Mouse (Mus musculus) limb, embryonic 11.5 days (tissue): ENCODE measurements around the gene Dpm1. TPM values are rescaled to one million over a fixed set of nuclear protein-coding genes. Genes with fewer than 3 reads are reported as not detected.

Experiments
- ATAC-seq: fragments of 200-750 bp; cut with Nextera tagmentation; 2 replicates; pipeline ENCODE4 v1.8.0; 2017; ENCODE audit warnings: low read depth; ENCODE audit not compliant: insufficient number of reproducible peaks, low FRiP score, low TSS enrichment
- DNase-seq: peaks from one replicate; pipeline ENCODE4 v3.0.0-alpha.2; 2015; ENCODE audit warnings: low spot score
- H3K27ac ChIP-seq: fragments of 300-500 bp; sonication (generic); replicated peaks from 2 replicates; pipeline ENCODE4 v1.5.1; 2014; ENCODE audit warnings: low read depth, mild to moderate bottlenecking, low read length
- H3K27me3 ChIP-seq: fragments of 300-500 bp; sonication (generic); 2 replicates; pipeline ENCODE4 v1.6.1; 2014; ENCODE audit warnings: mild to moderate bottlenecking, low read length, mixed read lengths; ENCODE audit not compliant: control insufficient read depth, insufficient read depth
- H3K36me3 ChIP-seq: fragments of 300-500 bp; sonication (generic); 2 replicates; pipeline ENCODE4 v1.6.1; 2014; ENCODE audit warnings: mild to moderate bottlenecking, low read length, moderate library complexity, mixed read lengths; ENCODE audit not compliant: control insufficient read depth, insufficient read depth
- H3K4me1 ChIP-seq: fragments of 300-500 bp; sonication (generic); 2 replicates; pipeline ENCODE4 v1.6.1; 2014; ENCODE audit warnings: low read length, mixed read lengths; ENCODE audit not compliant: control insufficient read depth, insufficient read depth
- H3K4me2 ChIP-seq: fragments of 300-500 bp; sonication (generic); 2 replicates; pipeline ENCODE4 v1.6.1; 2014; ENCODE audit warnings: low read depth, mild to moderate bottlenecking, moderate library complexity; ENCODE audit not compliant: severe bottlenecking
- H3K4me3 ChIP-seq: fragments of 300-500 bp; sonication (generic); 2 replicates; pipeline ENCODE4 v1.5.1; 2014; ENCODE audit warnings: low read depth, low read length
- H3K9ac ChIP-seq: fragments of 300-500 bp; sonication (generic); 2 replicates; pipeline ENCODE4 v1.6.1; 2014; ENCODE audit warnings: mild to moderate bottlenecking, low read length
- H3K9me3 ChIP-seq: fragments of 300-500 bp; sonication (generic); 2 replicates; pipeline ENCODE4 v1.6.1; 2016; ENCODE audit warnings: low read length; ENCODE audit not compliant: control insufficient read depth
- WGBS: fragments of 180-500 bp; shearing (Covaris S2); extraction: QIAGEN DNeasy Blood & Tissue Kit; methylation state at CpG from one replicate; pipeline ENCODE4 v1.1.7; 2014; 5-methylcytosine and 5-hydroxymethylcytosine counted together
- polyA plus RNA-seq: library from polyadenylated mRNA; unstranded; fragments of >200 nt; fragmentation: Nextera tagmentation; extraction: Ambion mirVana; gene quantifications from 2 replicates; pipeline ENCODE4 v1.2.1, GENCODE M21; 2014

Dpm1 gene
- polyA plus RNA-seq, 1 experiment from 2014 or later = 54.7 TPM

DNA sequence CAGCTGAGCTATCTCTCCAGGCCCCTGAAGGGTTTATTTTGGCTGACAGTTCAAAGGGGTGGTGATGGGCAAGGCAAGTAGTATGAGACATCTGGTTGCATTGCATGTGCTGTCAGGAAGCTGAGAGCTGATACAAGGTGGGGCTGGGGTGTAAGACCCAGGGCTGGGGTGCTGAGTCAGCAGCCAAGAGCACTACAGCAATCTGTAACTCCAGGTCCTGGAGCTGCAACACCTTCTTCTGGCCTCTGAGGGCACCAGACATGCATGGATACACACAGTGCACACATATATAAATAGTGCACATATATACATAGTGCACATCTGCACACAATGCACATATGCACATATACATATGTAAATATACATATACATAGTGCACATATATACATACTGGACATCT, 12.4 kb upstream of the Dpm1 start:
- no peak overlapping the region for H3K4me2 ChIP-seq
- H3K27ac ChIP-seq = no peak overlapping the region
- H3K27me3 ChIP-seq = no peaks in the 10 kb centered on the region
- H3K36me3 ChIP-seq = no peaks in the 10 kb centered on the region
- DNase-seq = no peak
- H3K4me3 ChIP-seq = no peak overlapping the region
- ATAC-seq = 0 out of 2 replicates have a peak, but pooled peaks have one; percentile 31
- no peaks in the 10 kb centered on the region for H3K9me3 ChIP-seq
- no peak overlapping the region for H3K9ac ChIP-seq
- H3K4me1 ChIP-seq = 0 out of 2 replicates have a peak, but pooled peaks cover 2% of the 10 kb centered on the region

DNA sequence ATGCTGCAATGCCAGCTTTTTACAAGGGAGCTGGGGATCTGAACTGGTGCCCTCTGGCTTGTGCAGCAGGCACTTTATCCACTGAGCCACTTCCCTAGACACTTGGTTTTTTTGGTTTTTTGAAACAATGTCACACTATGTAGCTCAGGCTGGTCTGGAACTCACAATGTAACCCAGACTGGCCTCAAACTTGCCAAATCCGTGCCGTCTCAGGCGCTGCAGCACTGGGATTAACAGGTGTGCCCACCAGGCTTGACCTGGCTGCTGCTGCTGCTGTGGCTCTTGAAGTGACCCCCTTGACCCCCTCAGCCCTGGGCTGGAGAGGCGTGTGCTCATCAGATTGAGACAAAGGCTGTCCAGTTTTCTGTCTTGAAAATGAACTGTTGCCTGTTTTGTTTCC, 7.9 kb upstream of the Dpm1 start:
- DNase-seq = no peak
- no peak overlapping the region for H3K4me2 ChIP-seq
- H3K27ac ChIP-seq = no peak overlapping the region
- H3K27me3 ChIP-seq = no peaks in the 10 kb centered on the region
- H3K4me1 ChIP-seq = no peaks in the 10 kb centered on the region
- 91% methylated on average over 4 of the region's 4 CpGs for WGBS
- no peak overlapping the region for H3K4me3 ChIP-seq
- H3K9ac ChIP-seq = no peak overlapping the region
- ATAC-seq = no peak
- no peaks in the 10 kb centered on the region for H3K36me3 ChIP-seq
- H3K9me3 ChIP-seq = no peaks in the 10 kb centered on the region

DNA sequence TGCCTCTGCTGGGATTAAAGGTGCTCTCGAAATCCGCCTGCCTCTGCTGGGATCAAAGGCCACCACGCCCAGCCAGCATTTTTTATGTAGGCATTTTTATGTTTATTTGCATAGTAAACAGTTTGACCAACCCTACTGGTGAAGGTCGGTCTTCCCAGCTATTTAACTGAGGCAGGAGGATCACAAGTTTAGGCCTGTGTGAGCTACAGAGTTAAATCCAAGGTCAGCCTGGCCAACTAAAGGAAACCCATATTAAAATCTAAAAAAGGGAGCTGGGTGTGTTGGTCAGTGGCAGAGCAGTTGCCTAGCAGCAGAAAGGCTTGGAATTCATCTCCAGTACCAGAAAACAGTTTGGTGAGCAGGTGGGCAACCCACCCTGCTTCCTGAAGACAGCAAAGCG, 2.9 kb upstream of the Dpm1 start:
- Histone ChIP-seq H3K4me1 (peaks cover 16% of the 10 kb centered on the region), H3K4me2 (no peak overlapping the region), H3K36me3 (no peaks in the 10 kb centered on the region), H3K27ac (no peak overlapping the region), H3K4me3 (no peak overlapping the region), H3K27me3 (no peaks in the 10 kb centered on the region), H3K9ac (no peak overlapping the region), H3K9me3 (no peaks in the 10 kb centered on the region)
- ATAC-seq (no peak), DNase-seq (no peak)
- WGBS = 92% methylated on average over 5 of the region's 5 CpGs

DNA sequence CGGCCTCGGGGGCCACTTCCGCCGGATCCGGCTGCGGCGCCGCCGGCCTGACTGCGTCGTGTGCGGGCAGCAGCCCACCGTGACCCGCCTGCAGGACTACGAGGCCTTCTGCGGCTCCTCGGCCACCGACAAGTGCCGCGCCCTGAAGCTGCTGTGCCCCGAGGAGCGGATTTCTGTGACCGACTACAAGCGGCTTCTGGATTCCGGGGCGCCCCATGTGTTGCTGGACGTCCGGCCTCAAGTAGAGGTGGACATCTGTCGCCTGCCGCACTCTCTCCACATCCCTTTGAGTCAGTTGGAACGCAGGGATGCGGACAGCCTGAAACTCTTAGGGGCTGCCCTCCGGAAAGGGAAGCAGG, 1.1 kb upstream of the Dpm1 start:
- peak overlapping the region; percentile 81 for H3K9ac ChIP-seq
- H3K4me2 ChIP-seq = peak overlapping the region; percentile 99
- H3K4me1 ChIP-seq = peaks cover 16% of the 10 kb centered on the region
- no peaks in the 10 kb centered on the region for H3K27me3 ChIP-seq
- H3K27ac ChIP-seq = no peak overlapping the region
- ATAC-seq (no peak), DNase-seq (no peak)
- H3K4me3 ChIP-seq = peak overlapping the region; percentile 100
- H3K9me3 ChIP-seq = no peaks in the 10 kb centered on the region
- 59% methylated on average over 33 of the region's 33 CpGs for WGBS
- H3K36me3 ChIP-seq = peaks cover 2% of the 10 kb centered on the region; the same call in 1 of the 2 replicates

DNA sequence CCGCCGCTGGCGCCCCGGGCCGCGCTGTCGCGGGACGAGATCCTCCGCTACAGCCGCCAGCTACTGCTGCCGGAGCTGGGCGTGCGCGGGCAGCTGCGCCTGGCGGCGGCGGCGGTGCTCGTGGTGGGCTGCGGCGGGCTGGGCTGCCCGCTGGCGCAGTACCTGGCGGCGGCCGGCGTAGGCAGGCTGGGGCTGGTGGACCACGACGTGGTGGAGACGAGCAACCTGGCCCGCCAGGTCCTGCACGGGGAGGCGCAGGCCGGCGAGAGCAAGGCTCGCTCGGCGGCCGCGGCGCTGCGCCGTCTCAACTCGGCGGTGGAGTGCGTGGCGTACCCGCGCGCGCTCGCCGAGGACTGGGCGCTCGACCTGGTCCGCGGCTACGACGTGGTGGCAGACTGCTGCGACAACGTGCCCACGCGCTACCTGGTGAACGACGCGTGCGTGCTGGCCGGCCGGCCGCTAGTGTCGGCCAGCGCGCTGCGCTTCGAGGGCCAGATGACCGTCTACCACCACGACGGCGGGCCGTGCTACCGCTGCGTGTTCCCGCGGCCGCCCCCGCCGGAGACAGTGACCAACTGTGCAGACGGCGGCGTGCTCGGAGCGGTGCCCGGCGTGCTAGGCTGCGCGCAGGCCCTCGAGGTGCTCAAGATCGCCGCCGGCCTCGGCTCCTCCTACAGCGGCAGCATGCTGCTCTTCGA, 531 bp upstream of the Dpm1 start:
- Histone ChIP-seq H3K4me3 (peak overlapping the region; percentile 100), H3K27ac (peak overlapping the region; percentile 83), H3K9ac (peak overlapping the region; percentile 81), H3K4me1 (peaks cover 16% of the 10 kb centered on the region), H3K36me3 (peaks cover 4% of the 10 kb centered on the region; the same call in 1 of the 2 replicates), H3K27me3 (no peaks in the 10 kb centered on the region), H3K4me2 (peak overlapping the region; percentile 99), H3K9me3 (no peaks in the 10 kb centered on the region)
- DNase-seq (peak; percentile 28), ATAC-seq (no peak)
- WGBS = 4% methylated on average over 98 of the region's 105 CpGs

GRCm38 (mm10) chr2:168229116-168230025, 1.0 kb downstream of the Dpm1 start:
- H3K36me3 ChIP-seq = peaks cover 16% of the 10 kb centered on the region; the same call in 1 of the 2 replicates

DNA sequence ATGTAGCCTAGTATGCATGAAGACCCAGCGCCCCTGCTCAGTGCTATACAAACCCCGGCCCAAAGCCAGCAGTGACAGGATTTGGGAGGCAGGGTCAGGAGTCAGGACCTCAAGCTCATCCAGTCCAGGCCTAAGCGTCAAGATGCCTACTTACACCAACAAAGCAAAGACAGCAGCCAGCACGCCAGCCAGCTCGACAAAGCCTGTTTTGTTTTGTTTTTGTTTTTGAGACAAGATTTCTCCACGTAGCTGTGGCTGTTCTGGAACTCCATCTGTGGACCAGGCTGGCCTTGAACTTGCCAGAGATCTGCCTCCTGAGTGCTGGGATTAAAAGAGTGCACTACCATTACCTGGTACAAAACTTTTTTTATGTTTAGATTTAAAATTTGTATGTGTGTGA, 7.1 kb downstream of the Dpm1 start:
- H3K36me3 ChIP-seq = peaks cover 30% of the 10 kb centered on the region
- H3K27me3 ChIP-seq = no peaks in the 10 kb centered on the region
- no peaks in the 10 kb centered on the region for H3K9me3 ChIP-seq
- no peaks in the 10 kb centered on the region for H3K4me1 ChIP-seq
- no peak overlapping the region for H3K4me2 ChIP-seq
- H3K9ac ChIP-seq = no peak overlapping the region
- H3K4me3 ChIP-seq = no peak overlapping the region
- no peak for DNase-seq
- H3K27ac ChIP-seq = no peak overlapping the region
- ATAC-seq = no peak
- WGBS = 88% methylated on average over 6 of the region's 6 CpGs

More at GRCm38 (mm10) chr2:168229116-168230025, 1.0 kb downstream of the Dpm1 start:
- Histone ChIP-seq H3K9me3 (no peaks in the 10 kb centered on the region), H3K4me2 (peak overlapping the region; percentile 99), H3K27ac (no peak overlapping the region), H3K9ac (peak overlapping the region; percentile 81), H3K4me1 (peaks cover 16% of the 10 kb centered on the region), H3K27me3 (no peaks in the 10 kb centered on the region), H3K4me3 (peak overlapping the region; percentile 100)
- peak; percentile 36 for DNase-seq
- ATAC-seq = 0 out of 2 replicates have a peak, but pooled peaks have one; percentile 17
- WGBS = 21% methylated on average over 41 of the region's 41 CpGs

GRCm38 (mm10) chr2:168213788-168214397, 16.5 kb downstream of the Dpm1 start:
- 48% methylated on average over 5 of the region's 5 CpGs for WGBS
- no peak overlapping the region for H3K27ac ChIP-seq
- H3K4me2 ChIP-seq = no peak overlapping the region
- DNase-seq = no peak
- no peak overlapping the region for H3K9ac ChIP-seq
- no peaks in the 10 kb centered on the region for H3K27me3 ChIP-seq
- peaks cover 20% of the 10 kb centered on the region for H3K36me3 ChIP-seq
- no peaks in the 10 kb centered on the region for H3K4me1 ChIP-seq
- ATAC-seq = no peak
- H3K4me3 ChIP-seq = no peak overlapping the region
- H3K9me3 ChIP-seq = no peaks in the 10 kb centered on the region
